Mouse (Mus musculus): ENCODE measurements around the gene Zfp945. TPM values are rescaled to one million over a fixed set of nuclear protein-coding genes. Genes with fewer than 3 reads are reported as not detected.
A peak's percentile ranks its signal among the peaks of the same experiment; 100 is the strongest.

Zfp945 gene
- polyA plus RNA-seq, 1 experiment from 2014 or later: 30.6 TPM

GRCm38 (mm10) chr17:22818199-22818595 is 48.7 kb downstream of the Zfp945 start:
- Histone ChIP-seq H3K4me1 (ENCODE audit: control insufficient read depth, insufficient read depth, low read length) (no peaks in the 10 kb centered on the region), H3K27me3 (ENCODE audit: control insufficient read depth, insufficient read depth, low read length) (no peaks in the 10 kb centered on the region), H3K4me3 (ENCODE audit: low read depth, low read length) (peak overlapping the region; percentile 67), H3K36me3 (ENCODE audit: control insufficient read depth, insufficient read depth, low read length) (no peaks in the 10 kb centered on the region), H3K27ac (ENCODE audit: low read length) (no peak overlapping the region), H3K9ac (replicated peaks; ENCODE audit: low read depth, low read length) (peak overlapping the region; percentile 71; the same call in 1 of the 2 replicates), H3K9me3 (ENCODE audit: control insufficient read depth, low read depth, low read length) (no peaks in the 10 kb centered on the region), H3K4me2 (replicated peaks; ENCODE audit: low read depth, low read length) (peak overlapping the region; percentile 46)
- WGBS: 67% methylated on average over 3 of the region's 3 CpGs
- no peak for ATAC-seq (ENCODE audit: insufficient number of reproducible peaks, insufficient read depth, low FRiP score, low read depth)

DNA sequence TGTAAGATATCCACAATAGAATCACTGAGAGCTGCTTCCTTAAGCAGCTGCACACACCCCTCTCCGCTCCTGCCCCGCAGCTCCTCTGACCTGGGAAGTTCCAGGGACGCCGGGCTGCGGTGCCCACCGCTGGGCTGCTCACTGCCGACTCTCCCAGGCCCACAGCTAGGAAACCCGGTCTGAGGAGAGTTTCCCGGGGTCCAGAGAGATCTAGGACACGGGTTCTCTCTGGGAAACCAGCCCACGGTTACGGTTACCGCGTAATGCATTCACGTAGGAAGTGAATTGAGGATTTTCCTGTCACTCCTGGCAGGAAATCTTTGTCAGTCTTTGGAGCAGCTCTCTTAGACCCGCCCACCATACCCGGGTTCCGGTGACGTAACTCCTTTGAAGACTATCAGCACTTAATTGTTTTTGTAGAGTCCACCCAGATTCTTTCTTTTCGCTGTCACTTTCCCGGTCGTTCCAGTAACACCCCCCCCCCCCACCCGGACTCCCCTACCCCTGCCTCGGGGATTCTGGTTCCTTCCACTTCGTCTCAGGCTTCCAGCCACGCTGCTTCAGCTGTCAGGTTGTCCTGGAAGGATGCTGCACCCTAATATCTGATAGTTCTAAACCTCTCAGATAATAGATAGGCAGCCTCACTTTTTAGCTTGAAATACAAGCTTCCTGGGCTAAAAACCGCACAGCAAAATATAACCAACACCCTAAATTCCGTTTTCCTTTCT is 49.3 kb downstream of the Zfp945 start:
- H3K27me3 ChIP-seq (ENCODE audit: control insufficient read depth, insufficient read depth, low read length): no peaks in the 10 kb centered on the region
- no peaks in the 10 kb centered on the region for H3K4me1 ChIP-seq (ENCODE audit: control insufficient read depth, insufficient read depth, low read length)
- ATAC-seq (ENCODE audit: insufficient number of reproducible peaks, insufficient read depth, low FRiP score, low read depth): peak; percentile 96
- no peaks in the 10 kb centered on the region for H3K9me3 ChIP-seq (ENCODE audit: control insufficient read depth, low read depth, low read length)
- peak overlapping the region; percentile 91 for H3K27ac ChIP-seq (ENCODE audit: low read length)
- peak overlapping the region; percentile 71 for H3K9ac ChIP-seq (replicated peaks; ENCODE audit: low read depth, low read length)
- WGBS: 2% methylated on average over 28 of the region's 28 CpGs
- H3K36me3 ChIP-seq (ENCODE audit: control insufficient read depth, insufficient read depth, low read length): no peaks in the 10 kb centered on the region
- peak overlapping the region; percentile 46 for H3K4me2 ChIP-seq (replicated peaks; ENCODE audit: low read depth, low read length)
- peak overlapping the region; percentile 67 for H3K4me3 ChIP-seq (ENCODE audit: low read depth, low read length)

DNA sequence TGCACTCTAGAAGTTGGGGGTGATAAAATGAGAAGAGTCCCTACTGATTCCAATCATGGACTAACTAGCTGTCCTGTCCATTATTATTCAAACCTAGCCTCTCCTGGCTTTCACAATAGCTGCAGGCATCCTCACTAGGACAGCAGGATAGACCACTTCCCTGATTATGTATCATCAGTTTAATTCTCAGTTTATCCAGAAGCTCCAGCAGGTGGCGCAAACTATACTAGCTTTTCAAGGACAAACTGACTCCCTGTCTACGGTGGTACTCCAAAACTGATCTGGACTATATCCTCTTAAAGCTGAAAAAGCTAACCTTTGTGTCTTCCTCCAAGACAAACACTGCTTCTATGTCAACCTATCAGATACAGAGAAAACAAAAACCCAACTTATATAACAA is 67.2 kb downstream of the Zfp945 start:
- ATAC-seq (ENCODE audit: insufficient number of reproducible peaks, insufficient read depth, low FRiP score, low read depth): no peak
- Histone ChIP-seq H3K36me3 (ENCODE audit: control insufficient read depth, insufficient read depth, low read length) (no peaks in the 10 kb centered on the region), H3K27me3 (ENCODE audit: control insufficient read depth, insufficient read depth, low read length) (no peaks in the 10 kb centered on the region), H3K4me1 (ENCODE audit: control insufficient read depth, insufficient read depth, low read length) (no peaks in the 10 kb centered on the region), H3K4me3 (ENCODE audit: low read depth, low read length) (no peak overlapping the region), H3K9me3 (ENCODE audit: control insufficient read depth, low read depth, low read length) (peaks cover 6% of the 10 kb centered on the region; the same call in 1 of the 2 replicates), H3K9ac (replicated peaks; ENCODE audit: low read depth, low read length) (no peak overlapping the region), H3K4me2 (replicated peaks; ENCODE audit: low read depth, low read length) (no peak overlapping the region), H3K27ac (ENCODE audit: low read length) (no peak overlapping the region)
- WGBS: 64% methylated on average over 2 of the region's 2 CpGs

Other genes starting within 250 kb of the Zfp945 start
- gene Vmn2r113, start 75.8 kb upstream of the Zfp945 start, polyA plus RNA-seq (2014; fragmentation: Nextera tagmentation; extraction: Ambion mirVana): not detected in 2 replicates
- not detected in 2 replicates for gene Vmn2r-ps130, start 194.0 kb upstream of the Zfp945 start, polyA plus RNA-seq (2014; fragmentation: Nextera tagmentation; extraction: Ambion mirVana)